Mouse (Mus musculus): ENCODE measurements around the gene Gm17545. TPM values are rescaled to one million over a fixed set of nuclear protein-coding genes. Genes with fewer than 3 reads are reported as not detected.

Gene Gm17545
- polyA plus RNA-seq, 1 experiment = not detected

- Histone ChIP-seq H3K4me1 (ENCODE audit: control insufficient read depth, insufficient read depth, low read length) (peaks cover 4% of the 10 kb centered on the region), H3K4me3 (ENCODE audit: insufficient read depth, low read length) (no peak overlapping the region), H3K27ac (ENCODE audit: insufficient read depth, low read depth, low read length) (no peak overlapping the region)
- TF ChIP-seq POLR2A (IDR thresholded peaks at IDR 0.05; ENCODE audit: borderline replicate concordance, low read depth, low read length) = no peak
- no peak for TF ChIP-seq CTCF (IDR thresholded peaks at IDR 0.05; ENCODE audit: low read depth, low read length)
Observed at GRCm38 (mm10) chr9:22422559-22422958, 31.5 kb upstream of the Gm17545 start.

- no peak for TF ChIP-seq POLR2A (IDR thresholded peaks at IDR 0.05; ENCODE audit: borderline replicate concordance, low read depth, low read length)
- TF ChIP-seq CTCF (IDR thresholded peaks at IDR 0.05; ENCODE audit: low read depth, low read length) = no peak
Observed at GRCm38 (mm10) chr9:22423507-22423906, 30.6 kb upstream of the Gm17545 start.

DNA sequence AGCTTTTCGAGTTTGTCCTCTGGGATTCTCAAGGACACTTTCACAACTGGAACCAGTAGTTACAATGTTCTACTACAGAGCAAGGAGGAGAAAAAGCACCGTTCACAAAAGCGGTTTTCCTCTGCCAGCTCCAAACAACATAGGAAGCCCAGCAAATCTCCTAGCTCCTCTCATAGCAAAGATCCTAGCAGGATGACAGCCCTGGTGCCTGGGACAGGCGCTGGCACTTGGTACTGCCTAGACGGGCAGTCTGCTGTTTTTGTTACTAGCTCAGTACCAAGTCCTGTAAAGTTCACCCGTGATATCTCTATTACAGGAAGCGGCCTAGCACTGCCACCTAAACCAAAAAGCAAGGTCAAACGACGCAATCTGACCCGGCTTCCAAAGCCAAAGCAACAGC is 29.9 kb upstream of the Gm17545 start:
- H3K4me1 ChIP-seq (ENCODE audit: control insufficient read depth, insufficient read depth, low read length) = no peaks in the 10 kb centered on the region
- H3K27ac ChIP-seq (ENCODE audit: insufficient read depth, low read depth, low read length) = no peak overlapping the region
- TF ChIP-seq CTCF (IDR thresholded peaks at IDR 0.05; ENCODE audit: low read depth, low read length) (no peak), POLR2A (IDR thresholded peaks at IDR 0.05; ENCODE audit: borderline replicate concordance, low read depth, low read length) (no peak)
- H3K4me3 ChIP-seq (ENCODE audit: insufficient read depth, low read length) = no peak overlapping the region

More at GRCm38 (mm10) chr9:22423507-22423906, 30.6 kb upstream of the Gm17545 start:
- peaks cover 4% of the 10 kb centered on the region for H3K4me1 ChIP-seq (ENCODE audit: control insufficient read depth, insufficient read depth, low read length)
- H3K27ac ChIP-seq (ENCODE audit: insufficient read depth, low read depth, low read length) = no peak overlapping the region
- H3K4me3 ChIP-seq (ENCODE audit: insufficient read depth, low read length) = no peak overlapping the region

- Histone ChIP-seq H3K4me1 (ENCODE audit: control insufficient read depth, insufficient read depth, low read length) (no peaks in the 10 kb centered on the region), H3K4me3 (ENCODE audit: insufficient read depth, low read length) (no peak overlapping the region), H3K27ac (ENCODE audit: insufficient read depth, low read depth, low read length) (no peak overlapping the region)
- TF ChIP-seq POLR2A (IDR thresholded peaks at IDR 0.05; ENCODE audit: borderline replicate concordance, low read depth, low read length) (no peak), CTCF (IDR thresholded peaks at IDR 0.05; ENCODE audit: low read depth, low read length) (no peak)
Observed at GRCm38 (mm10) chr9:22424719-22425118, 29.4 kb upstream of the Gm17545 start.

GRCm38 (mm10) chr9:22428028-22428665 is 25.9 kb upstream of the Gm17545 start:
- H3K4me1 ChIP-seq (ENCODE audit: control insufficient read depth, insufficient read depth, low read length) = no peaks in the 10 kb centered on the region; the same call in 1 of the 2 replicates
- TF ChIP-seq POLR2A (IDR thresholded peaks at IDR 0.05; ENCODE audit: borderline replicate concordance, low read depth, low read length) = no peak
- TF ChIP-seq CTCF (IDR thresholded peaks at IDR 0.05; ENCODE audit: low read depth, low read length) = no peak
- H3K4me3 ChIP-seq (ENCODE audit: insufficient read depth, low read length) = no peak overlapping the region
- H3K27ac ChIP-seq (ENCODE audit: insufficient read depth, low read depth, low read length) = no peak overlapping the region

DNA sequence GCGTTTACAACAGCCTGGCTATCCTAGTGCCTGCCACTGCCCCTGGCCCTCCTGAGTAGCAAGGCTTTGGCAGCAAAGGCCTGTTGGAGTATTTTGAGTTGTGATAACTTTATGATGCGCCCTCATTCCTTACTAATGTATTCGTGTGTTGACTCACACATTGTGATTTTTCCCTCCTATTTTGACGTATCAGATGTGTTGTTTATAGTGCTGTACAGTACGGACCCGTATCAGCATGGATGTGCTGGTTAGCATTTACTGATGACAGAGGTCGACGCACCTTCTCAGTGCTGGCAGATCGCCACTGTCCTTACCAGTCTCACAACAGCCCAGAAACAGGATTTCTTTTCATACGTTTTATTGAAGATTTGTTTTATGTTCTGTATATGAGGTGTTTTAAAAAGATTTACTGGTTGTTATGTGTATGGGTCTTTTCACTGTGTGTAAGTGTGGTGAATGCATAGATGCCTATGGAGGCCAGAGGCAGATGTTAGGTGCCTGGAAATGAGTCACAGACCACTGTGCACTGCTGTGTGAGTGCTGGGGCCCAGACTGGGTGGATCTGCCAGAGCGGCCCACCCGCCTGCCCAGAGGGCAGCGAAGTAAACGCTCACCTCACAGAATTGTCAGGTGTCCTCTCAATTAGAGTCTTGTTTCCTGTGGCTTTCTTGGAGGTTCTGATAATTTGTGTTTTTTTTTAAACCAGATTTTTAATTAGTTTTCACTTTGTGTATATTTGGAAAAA is 25.3 kb upstream of the Gm17545 start:
- H3K4me1 ChIP-seq (ENCODE audit: control insufficient read depth, insufficient read depth, low read length) = no peaks in the 10 kb centered on the region; the same call in 1 of the 2 replicates

GRCm38 (mm10) chr9:22429533-22430241 is 24.4 kb upstream of the Gm17545 start:
- Histone ChIP-seq H3K27ac (ENCODE audit: insufficient read depth, low read depth, low read length) (no peak overlapping the region), H3K4me1 (ENCODE audit: control insufficient read depth, insufficient read depth, low read length) (no peaks in the 10 kb centered on the region; the same call in 1 of the 2 replicates), H3K4me3 (ENCODE audit: insufficient read depth, low read length) (no peak overlapping the region)
- no peak for TF ChIP-seq CTCF (IDR thresholded peaks at IDR 0.05; ENCODE audit: low read depth, low read length)
- TF ChIP-seq POLR2A (IDR thresholded peaks at IDR 0.05; ENCODE audit: borderline replicate concordance, low read depth, low read length) = no peak

More for the DNA sequence above, 25.3 kb upstream of the Gm17545 start:
- Histone ChIP-seq H3K4me3 (ENCODE audit: insufficient read depth, low read length) (no peak overlapping the region), H3K27ac (ENCODE audit: insufficient read depth, low read depth, low read length) (no peak overlapping the region)
- TF ChIP-seq POLR2A (IDR thresholded peaks at IDR 0.05; ENCODE audit: borderline replicate concordance, low read depth, low read length) (no peak), CTCF (IDR thresholded peaks at IDR 0.05; ENCODE audit: low read depth, low read length) (no peak)

GRCm38 (mm10) chr9:22430315-22430840 is 23.7 kb upstream of the Gm17545 start:
- H3K27ac ChIP-seq (ENCODE audit: insufficient read depth, low read depth, low read length) = no peak overlapping the region
- TF ChIP-seq CTCF (IDR thresholded peaks at IDR 0.05; ENCODE audit: low read depth, low read length) = no peak
- no peak for TF ChIP-seq POLR2A (IDR thresholded peaks at IDR 0.05; ENCODE audit: borderline replicate concordance, low read depth, low read length)

GRCm38 (mm10) chr9:22433221-22433620 is 20.9 kb upstream of the Gm17545 start:
- Histone ChIP-seq H3K4me3 (ENCODE audit: insufficient read depth, low read length) (no peak overlapping the region), H3K4me1 (ENCODE audit: control insufficient read depth, insufficient read depth, low read length) (no peaks in the 10 kb centered on the region; the same call in 1 of the 2 replicates), H3K27ac (ENCODE audit: insufficient read depth, low read depth, low read length) (no peak overlapping the region)
- TF ChIP-seq CTCF (IDR thresholded peaks at IDR 0.05; ENCODE audit: low read depth, low read length) (no peak), POLR2A (IDR thresholded peaks at IDR 0.05; ENCODE audit: borderline replicate concordance, low read depth, low read length) (no peak)

More at GRCm38 (mm10) chr9:22430315-22430840, 23.7 kb upstream of the Gm17545 start:
- Histone ChIP-seq H3K4me1 (ENCODE audit: control insufficient read depth, insufficient read depth, low read length) (no peaks in the 10 kb centered on the region; the same call in 1 of the 2 replicates), H3K4me3 (ENCODE audit: insufficient read depth, low read length) (no peak overlapping the region)

All from bone marrow macrophage, adult 2 months (primary cell).